Mouse (Mus musculus) testis, adult 2 months (tissue): ENCODE measurements around the gene Cdt1. TPM values are rescaled to one million over a fixed set of nuclear protein-coding genes. Genes with fewer than 3 reads are reported as not detected.

ENCODE experiments used
- H3K27ac ChIP-seq: fragments of 200-500 bp; 2 replicates; pipeline ENCODE4 v1.5.1; 2012; ENCODE audit warnings: low read depth, low read length; ENCODE audit not compliant: control insufficient read depth, insufficient read depth
- H3K27me3 ChIP-seq: fragments of 200-500 bp; 2 replicates; pipeline ENCODE4 v1.6.1; 2012; ENCODE audit warnings: mild to moderate bottlenecking, low read length, moderate library complexity; ENCODE audit not compliant: control insufficient read depth, insufficient read depth
- H3K36me3 ChIP-seq: fragments of 200-500 bp; 2 replicates; pipeline ENCODE4 v1.6.1; 2012; ENCODE audit warnings: mild to moderate bottlenecking, low read length; ENCODE audit not compliant: control insufficient read depth, insufficient read depth
- H3K4me1 ChIP-seq: fragments of 200-500 bp; 2 replicates; pipeline ENCODE4 v1.6.1; 2012; ENCODE audit warnings: low read length; ENCODE audit not compliant: control insufficient read depth, insufficient read depth
- H3K4me3 ChIP-seq: fragments of 200-500 bp; 2 replicates; pipeline ENCODE4 v1.5.1; 2012; ENCODE audit warnings: low read depth, mild to moderate bottlenecking, low read length, moderate library complexity, mixed read lengths; ENCODE audit not compliant: control insufficient read depth
- CTCF ChIP-seq: fragments of 200-500 bp; IDR thresholded peaks from 2 replicates; pipeline ENCODE4 v1.5.1; 2012; ENCODE audit warnings: low read depth, mild to moderate bottlenecking, inconsistent platforms, low read length, moderate library complexity; ENCODE audit not compliant: control insufficient read depth, insufficient read depth, insufficient replicate concordance
- POLR2A ChIP-seq: fragments of 200-500 bp; IDR thresholded peaks from 2 replicates; pipeline ENCODE4 v1.6.1; 2012; ENCODE audit warnings: low read depth, mild to moderate bottlenecking, inconsistent platforms, low read length, moderate library complexity; ENCODE audit not compliant: control insufficient read depth
- polyA plus RNA-seq: library from polyadenylated mRNA; depleted of rRNA; stranded (reverse); fragments of >200 nt; gene quantifications from 2 replicates; pipeline ENCODE4 v1.2.3, GENCODE M21; 2012

The Cdt1 gene
- polyA plus RNA-seq, 1 experiment: 4.5 TPM

GRCm38 (mm10) chr8:122558671-122559349 lies 9.0 kb upstream of the Cdt1 start:
- Histone ChIP-seq H3K4me1 (peaks cover 16% of the 10 kb centered on the region), H3K36me3 (no peaks in the 10 kb centered on the region), H3K4me3 (no peak overlapping the region), H3K27ac (no peak overlapping the region), H3K27me3 (no peaks in the 10 kb centered on the region)
- no peak for TF ChIP-seq CTCF
- no peak for TF ChIP-seq POLR2A

DNA sequence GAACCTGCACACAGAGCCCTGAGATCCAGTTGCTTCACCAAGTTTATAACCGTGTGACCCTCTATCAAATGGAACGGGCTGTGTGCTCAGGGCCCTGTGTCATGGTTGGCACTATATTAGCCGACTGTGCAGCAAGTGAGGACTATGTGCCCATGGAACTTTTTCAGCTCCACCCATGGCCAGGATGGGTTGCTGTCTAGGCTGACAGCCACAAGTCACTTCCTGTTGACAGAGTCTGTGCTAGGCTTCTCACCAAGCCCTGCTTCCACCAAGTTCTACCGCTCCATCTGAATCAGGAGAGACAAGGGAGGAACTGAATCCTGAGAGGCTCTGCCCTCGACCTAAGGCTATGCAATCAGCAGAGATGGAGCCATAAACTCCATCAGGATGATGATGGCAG lies 6.6 kb upstream of the Cdt1 start:
- H3K27me3 ChIP-seq: no peaks in the 10 kb centered on the region
- TF ChIP-seq CTCF (no peak), POLR2A (no peak)
- H3K36me3 ChIP-seq: no peaks in the 10 kb centered on the region
- H3K27ac ChIP-seq: no peak overlapping the region
- H3K4me3 ChIP-seq: no peak overlapping the region
- peaks cover 29% of the 10 kb centered on the region for H3K4me1 ChIP-seq

- Histone ChIP-seq H3K27ac (peak overlapping the region; percentile 77), H3K4me1 (peaks cover 30% of the 10 kb centered on the region), H3K27me3 (no peaks in the 10 kb centered on the region), H3K36me3 (no peaks in the 10 kb centered on the region), H3K4me3 (peak overlapping the region; percentile 74)
- no peak for TF ChIP-seq CTCF
- TF ChIP-seq POLR2A: no peak; the same call in 1 of the 2 replicates
Measured at GRCm38 (mm10) chr8:122564363-122565352, 3.2 kb upstream of the Cdt1 start.

GRCm38 (mm10) chr8:122566766-122567165 lies 1.0 kb upstream of the Cdt1 start:
- H3K27ac ChIP-seq: no peak overlapping the region; the same call in 1 of the 2 replicates
- H3K27me3 ChIP-seq: no peaks in the 10 kb centered on the region
- TF ChIP-seq CTCF (no peak), POLR2A (no peak)
- H3K4me3 ChIP-seq: no peak overlapping the region
- H3K4me1 ChIP-seq: peaks cover 30% of the 10 kb centered on the region
- H3K36me3 ChIP-seq: no peaks in the 10 kb centered on the region

DNA sequence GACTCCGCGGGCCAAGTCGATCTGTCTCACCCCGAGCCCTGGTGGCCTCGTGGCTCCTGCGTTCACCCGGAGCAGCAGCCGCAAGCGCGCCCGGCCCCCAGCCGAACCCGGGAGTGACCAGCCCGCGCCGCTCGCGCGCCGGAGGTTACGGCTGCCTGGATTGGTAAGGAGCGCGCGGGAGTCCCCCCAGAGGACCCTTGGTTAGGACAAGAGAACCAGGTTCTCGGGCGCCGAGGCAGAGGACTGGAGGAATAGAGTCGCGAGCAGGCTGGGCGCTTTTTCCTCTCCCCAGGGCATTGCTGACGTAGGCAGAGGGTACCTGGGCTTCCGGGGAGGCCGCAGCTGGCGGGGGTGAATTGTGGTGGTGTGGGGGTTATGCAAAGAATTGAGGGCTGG lies 292 bp downstream of the Cdt1 start:
- Histone ChIP-seq H3K4me1 (peaks cover 30% of the 10 kb centered on the region), H3K27ac (peak overlapping the region; percentile 40; the same call in 1 of the 2 replicates), H3K36me3 (no peaks in the 10 kb centered on the region), H3K27me3 (no peaks in the 10 kb centered on the region), H3K4me3 (peak overlapping the region; percentile 90)
- TF ChIP-seq POLR2A (no peak), CTCF (no peak)

- Histone ChIP-seq H3K27ac (no peak overlapping the region), H3K4me1 (peaks cover 30% of the 10 kb centered on the region), H3K4me3 (no peak overlapping the region), H3K27me3 (no peaks in the 10 kb centered on the region), H3K36me3 (no peaks in the 10 kb centered on the region)
- TF ChIP-seq POLR2A: no peak
- no peak for TF ChIP-seq CTCF
Measured at GRCm38 (mm10) chr8:122568881-122569309, 1.1 kb downstream of the Cdt1 start.

GRCm38 (mm10) chr8:122569329-122569728 lies 1.5 kb downstream of the Cdt1 start:
- no peak overlapping the region for H3K27ac ChIP-seq
- TF ChIP-seq CTCF (no peak), POLR2A (no peak)
- no peak overlapping the region for H3K4me3 ChIP-seq
- H3K27me3 ChIP-seq: no peaks in the 10 kb centered on the region
- H3K4me1 ChIP-seq: peaks cover 28% of the 10 kb centered on the region
- H3K36me3 ChIP-seq: no peaks in the 10 kb centered on the region
